ENCODE assay signal across 18 mouse cellular contexts in the genomic region with DNA sequence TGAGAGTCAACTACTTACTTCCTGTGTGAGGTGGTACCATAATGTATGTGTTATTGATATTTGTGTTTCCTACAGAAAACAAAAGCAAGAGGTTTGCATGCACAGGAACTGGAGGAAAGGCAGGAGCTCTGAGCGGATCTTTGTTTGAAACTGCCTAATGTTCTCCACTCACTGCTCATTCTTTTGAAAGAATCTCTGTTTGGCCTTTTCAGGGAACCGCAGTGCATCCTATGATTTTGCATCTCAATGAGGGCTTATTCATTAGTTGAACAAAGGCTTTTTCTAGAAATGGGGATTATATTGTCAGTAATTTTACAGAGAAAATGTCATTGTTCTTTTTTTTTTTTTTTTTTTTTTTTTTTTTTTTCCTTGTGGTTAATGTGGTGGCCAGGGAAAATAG. TPM values are rescaled to one million over a fixed set of nuclear protein-coding genes. Genes with fewer than 3 reads are reported as not detected.
DNase-seq lines count a peak whose midpoint lies in the region; ATAC-seq and TF ChIP-seq lines count a peak whose summit lies in the region.
"Had no signal": no experiment of that assay in that cellular context is flagged by ENCODE, and none has a peak within 500 bp of the region (broad histone marks: within the 10 kb centered on the region; RNA-seq: fewer than 3 reads in every experiment).

No protein-coding gene starts in this region.

- intact Hi-C loops in left cerebral cortex, adult 2 months (cut with DNase I), result no loop called here

- H3K4me1 ChIP-seq in forebrain, postnatal 0 days (ENCODE audit: insufficient read depth), result no peaks in the 10 kb centered on the region
- H3K4me1 ChIP-seq in forebrain, embryonic 12.5 days, result peaks cover 8% of the 10 kb centered on the region
- H3K4me1 ChIP-seq: embryonic facial prominence, embryonic 12.5 days had no signal

- 12% methylated on average over 2 of the region's 2 CpGs for WGBS in forebrain, postnatal 0 days
- 17% methylated on average over 2 of the region's 2 CpGs for WGBS in forebrain, embryonic 12.5 days

- no peak for TF ChIP-seq CTCF in forebrain, postnatal 0 days (IDR thresholded peaks at IDR 0.05; ENCODE audit: low read depth)
- TF ChIP-seq CTCF in left cerebral cortex, adult 2 months (IDR thresholded peaks at IDR 0.05), result no peak

- no peak overlapping the region for H3K4me3 ChIP-seq in forebrain, postnatal 0 days (ENCODE audit: low read depth, low read length)
- no peak overlapping the region for H3K4me3 ChIP-seq in forebrain, embryonic 12.5 days (replicated peaks)
- no peak overlapping the region for H3K4me3 ChIP-seq in left cerebral cortex, adult 2 months
- H3K4me3 ChIP-seq: embryonic facial prominence, embryonic 12.5 days; gastrocnemius, adult 2 months; heart, adult 2 months; liver, embryonic 12.5 days; megakaryocyte, embryonic 14.5 days had no signal

- no peaks in the 10 kb centered on the region for H3K9me3 ChIP-seq in forebrain, postnatal 0 days (ENCODE audit: low read length)
- H3K9me3 ChIP-seq in forebrain, embryonic 12.5 days, result no peaks in the 10 kb centered on the region
- H3K9me3 ChIP-seq: embryonic facial prominence, embryonic 12.5 days; liver, embryonic 12.5 days; megakaryocyte, embryonic 14.5 days had no signal

- H3K27ac ChIP-seq in forebrain, postnatal 0 days (ENCODE audit: low read depth, low read length), result peak overlapping the region; percentile 45; the same call in 1 of the 2 replicates
- no peak overlapping the region for H3K27ac ChIP-seq in forebrain, embryonic 12.5 days
- peak overlapping the region; percentile 32; the same call in 1 of the 2 replicates for H3K27ac ChIP-seq in left cerebral cortex, adult 2 months
- H3K27ac ChIP-seq: embryonic facial prominence, embryonic 12.5 days; heart, adult 2 months; liver, embryonic 12.5 days had no signal

- H3K27me3 ChIP-seq in forebrain, postnatal 0 days (ENCODE audit: insufficient read depth, low read length), result no peaks in the 10 kb centered on the region
- no peaks in the 10 kb centered on the region for H3K27me3 ChIP-seq in forebrain, embryonic 12.5 days
- H3K27me3 ChIP-seq: embryonic facial prominence, embryonic 12.5 days; liver, embryonic 12.5 days; megakaryocyte, embryonic 14.5 days had no signal

- H3K36me3 ChIP-seq in forebrain, postnatal 0 days (ENCODE audit: insufficient read depth), result no peaks in the 10 kb centered on the region
- no peaks in the 10 kb centered on the region; the same call in 1 of the 2 replicates for H3K36me3 ChIP-seq in forebrain, embryonic 12.5 days (replicated peaks)
- H3K36me3 ChIP-seq: embryonic facial prominence, embryonic 12.5 days had no signal

- H3K4me2 ChIP-seq in forebrain, postnatal 0 days (ENCODE audit: low read depth), result no peak overlapping the region
- no peak overlapping the region for H3K4me2 ChIP-seq in forebrain, embryonic 12.5 days
- H3K4me2 ChIP-seq: embryonic facial prominence, embryonic 12.5 days; liver, embryonic 12.5 days had no signal

- no peak for DNase-seq in forebrain, postnatal 0 days
- no peak for DNase-seq in left cerebral cortex, adult 2 months (ENCODE audit: extremely low spot score in 1 of 2, low spot score in 2 of 2)
- no peak for DNase-seq in left cerebral cortex, adult 8-10 months (ENCODE audit: low spot score in 2 of 2)
- peak; percentile 11 for DNase-seq in 416B (ENCODE audit: low read depth)
- peak; percentile 85 for DNase-seq in brain, adult 2 months (ENCODE audit: low read depth, low spot score)
- DNase-seq in cerebellum, adult 18-20 months, result no peak
- no peak for DNase-seq in frontal cortex, postnatal 14 days (ENCODE audit: low spot score in 2 of 2)
- DNase-seq: gastrocnemius, adult 2 months; heart, adult 2 months; kidney, postnatal 10 days; right cerebral cortex, postnatal 25 days; thymus, adult 2 months had no signal

- H3K9ac ChIP-seq in forebrain, postnatal 0 days, result no peak overlapping the region
- H3K9ac ChIP-seq in forebrain, embryonic 12.5 days, result no peak overlapping the region
- H3K9ac ChIP-seq: embryonic facial prominence, embryonic 12.5 days; liver, embryonic 12.5 days had no signal

- ATAC-seq in forebrain, postnatal 0 days, result peak; percentile 38; the same call in 1 of the 2 replicates
- no peak for ATAC-seq in forebrain, embryonic 12.5 days (ENCODE audit: low FRiP score)
- ATAC-seq: activated CD4-positive, CD25-positive, alpha-beta regulatory T cell, adult 4 months; intestine, postnatal 0 days; liver, embryonic 12.5 days had no signal

RNA-seq across cellular contexts. Expression of a gene that starts 50.7 kb away (rescaled TPM):
- 19.1 and 21.8 TPM in 2 replicates for total RNA-seq in forebrain, postnatal 0 days (2014; rRNA removed)
- polyA plus RNA-seq in forebrain, postnatal 0 days (2015; fragmentation: Nextera tagmentation; extraction: Ambion mirVana), result 38.1 and 47.1 TPM in 2 replicates
- polyA plus RNA-seq in forebrain, embryonic 12.5 days (2016; fragmentation: Nextera tagmentation; extraction: Ambion mirVana), result 78.8 and 80.0 TPM in 2 replicates
- 10 to 100 TPM; 67.3 to 70.3 TPM for total RNA-seq in left cerebral cortex, adult 2 months (2021)
- total RNA-seq in left cerebral cortex, adult 8-10 months (2022), result 10 to 100 TPM; 67.9 to 80.4 (median 71.5) TPM

Comparison
In these comparisons a context has a peak if more than half of its experiments do, and no peak if none do; other contexts are left out.
1. DNase-seq: peak in 416B (single experiment) and brain, adult 2 months (single experiment); none in forebrain, postnatal 0 days (single experiment), left cerebral cortex, adult 2 months (0 of 2), left cerebral cortex, adult 8-10 months (0 of 2), cerebellum, adult 18-20 months (0 of 2) and frontal cortex, postnatal 14 days (0 of 2).